Mouse (Mus musculus) heart, postnatal 25 days (tissue): Measurements from ENCODE around the gene Otud4. TPM values are rescaled to one million over a fixed set of nuclear protein-coding genes. Genes with fewer than 3 reads are reported as not detected.
A peak's percentile ranks its signal among the peaks of the same experiment; 100 is the strongest.
"Not testable (repeated sequence)": the region's sequence is repeated elsewhere in the genome, so short reads cannot be mapped to it uniquely, and the experiment has no call there.

Experiments used
- DNase-seq: peaks from one replicate; pipeline ENCODE4 v3.0.0; 2022; ENCODE audit warnings: low spot score
- intact Hi-C: fragments of 180-260 bp; cut with DNase I; formaldehyde crosslinking; loops from one replicate; pipeline ENCODE4 v1.15.1; 2025
- total RNA-seq, 2 experiments: library from RNA; stranded (reverse); gene quantifications; 2 replicates each; pipeline ENCODE4 v1.2.3; 2021

Gene Otud4
- total RNA-seq, 2 experiments from 2014 or later, result 39.7 to 52.2 TPM

DNA sequence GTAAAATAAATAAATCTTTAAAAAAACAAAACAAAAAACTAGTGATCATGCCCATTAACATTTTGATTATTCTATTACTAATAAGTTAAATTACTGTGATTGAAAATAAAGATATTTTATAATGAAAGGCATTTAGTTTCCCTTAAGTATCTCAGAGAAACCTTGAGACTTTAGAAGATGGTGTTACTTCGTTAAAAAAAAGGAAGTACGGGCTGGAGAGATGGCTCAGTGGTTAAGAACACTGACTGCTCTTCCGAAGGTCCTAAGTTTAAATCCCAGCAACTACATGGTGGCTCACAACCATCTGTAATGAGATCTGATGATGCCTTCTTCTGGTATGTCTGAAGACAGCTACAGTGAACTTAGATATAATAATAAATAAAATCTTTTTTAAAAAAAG is 2.2 kb upstream of the Otud4 start:
- intact Hi-C loops, result loop anchor here (5.0 kb wide), 1 partner anchor 50 kb away; no protein-coding TSS in a partner anchor
- DNase-seq, result no peak

DNA sequence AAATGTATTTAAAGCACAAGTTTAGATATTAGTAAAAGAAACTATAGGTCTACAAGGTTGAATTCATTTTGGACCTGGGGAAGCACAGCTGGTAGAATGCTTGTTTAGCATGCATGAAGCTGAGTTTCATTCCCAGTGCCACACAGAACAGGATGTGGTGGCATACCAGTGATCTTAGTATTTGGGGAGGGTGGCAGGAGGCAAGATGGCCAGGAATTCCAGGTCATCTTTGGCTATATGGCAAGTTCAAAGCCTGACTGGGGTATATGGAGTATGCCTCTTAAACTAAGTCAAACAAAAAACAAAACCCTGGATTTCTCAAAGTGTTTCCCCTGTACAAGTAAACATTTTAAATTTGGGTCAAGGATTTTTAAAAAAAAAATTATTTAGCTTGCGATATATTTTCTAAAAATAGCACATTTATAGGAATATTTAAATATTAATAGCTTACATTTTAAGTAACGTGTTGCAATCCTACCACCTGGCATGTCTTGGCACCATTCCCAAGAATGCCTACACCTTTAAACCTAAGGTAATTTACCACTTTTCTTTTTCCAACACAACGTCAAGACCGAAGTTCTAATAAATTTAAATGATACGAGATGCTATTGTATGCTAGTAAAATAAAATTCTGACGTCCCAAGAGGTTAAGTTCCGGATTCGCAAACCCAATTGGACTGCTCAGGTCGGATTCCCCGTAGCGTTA is 1.3 kb upstream of the Otud4 start:
- intact Hi-C loops, result loop anchor here (5.0 kb wide), 1 partner anchor 51 kb away; no protein-coding TSS in a partner anchor
- DNase-seq, result no peak

DNA sequence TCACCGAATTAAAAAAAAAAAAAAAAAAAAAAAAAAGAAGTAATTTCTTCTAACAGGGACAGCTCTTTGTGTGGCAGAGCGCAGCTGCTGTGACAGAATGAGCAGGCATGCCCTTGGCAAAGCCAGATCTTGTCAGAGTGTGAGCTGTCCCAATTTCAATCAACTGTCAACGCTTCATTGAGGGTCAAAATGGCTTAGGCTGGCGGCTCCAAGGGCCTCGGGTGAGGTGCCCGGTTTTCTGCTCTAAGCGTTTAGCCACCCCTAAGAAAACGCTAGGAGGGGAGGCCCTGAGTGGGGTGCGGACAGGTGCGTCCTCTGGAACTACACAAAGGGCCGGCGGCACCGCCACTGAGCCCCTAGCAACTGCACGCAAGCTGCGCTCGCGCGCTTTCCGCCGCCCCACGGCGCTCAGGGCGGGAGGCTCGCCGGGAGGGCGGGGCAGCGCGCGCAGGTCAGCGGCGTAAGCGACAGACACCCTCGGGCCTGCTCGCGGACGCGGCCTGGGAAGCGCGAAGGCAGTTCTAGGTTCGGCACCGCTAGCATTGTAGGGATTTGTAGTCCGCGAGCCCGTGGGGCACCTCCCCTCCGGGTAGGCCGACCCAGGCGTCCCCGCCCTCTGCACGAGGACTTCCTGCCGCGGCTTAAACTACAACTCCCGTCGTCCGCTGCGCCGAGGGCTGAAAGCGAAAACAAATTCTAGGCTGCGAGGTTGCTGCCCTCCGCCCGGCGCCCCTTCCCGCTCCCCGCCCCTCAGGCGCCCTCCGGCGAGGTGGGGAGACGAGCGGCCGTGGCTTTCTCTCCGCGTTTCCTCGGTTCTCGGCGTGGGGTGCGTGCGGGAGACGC is 490 bp upstream of the Otud4 start:
- intact Hi-C loops, result loop anchor here (5.0 kb wide), 1 partner anchor 52 kb away; no protein-coding TSS in a partner anchor
- peak; percentile 99 for DNase-seq

DNA sequence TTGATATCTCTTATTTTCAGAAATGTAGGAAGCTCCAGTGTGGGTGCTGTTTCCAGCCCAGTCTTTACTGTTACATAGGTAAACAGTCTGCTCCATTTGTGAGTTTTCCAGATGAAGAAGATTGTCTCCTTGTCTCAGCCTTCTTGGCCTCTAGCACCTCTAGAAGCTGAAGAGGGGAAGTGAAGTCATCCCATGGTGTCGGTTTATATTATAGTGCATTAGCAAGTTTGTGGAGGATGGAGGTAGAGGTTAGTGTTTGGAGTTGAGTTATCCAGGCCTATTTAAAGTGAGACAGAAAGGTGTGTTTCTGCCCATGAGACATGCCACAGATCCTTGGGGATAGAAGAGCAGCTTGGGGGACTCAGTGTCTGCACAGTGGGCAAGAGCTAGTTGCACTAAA is 1.7 kb downstream of the Otud4 start:
- no peak for DNase-seq
- intact Hi-C loops, result loop anchor here (5.0 kb wide), 1 partner anchor 66 kb away; no protein-coding TSS in a partner anchor

DNA sequence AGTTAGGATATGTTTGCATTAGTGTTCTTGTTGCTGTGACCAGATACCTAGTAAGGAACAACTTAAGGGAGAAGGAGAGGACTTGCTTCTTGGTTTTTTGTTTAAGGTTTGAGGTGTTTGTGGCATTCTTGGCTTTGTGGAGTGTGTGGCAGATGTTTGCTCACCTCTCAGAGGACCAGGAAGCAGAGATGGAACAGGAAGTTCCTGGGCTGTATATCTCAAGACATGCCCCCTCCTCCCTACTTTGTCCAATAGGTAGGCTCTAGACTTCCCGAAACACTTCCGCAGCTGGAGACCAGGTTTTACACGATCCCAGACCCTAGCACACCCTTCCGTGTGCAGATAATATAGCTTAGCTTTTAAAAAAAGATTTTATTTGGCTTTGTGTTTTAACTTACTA is 10.2 kb downstream of the Otud4 start:
- no peak for DNase-seq
- intact Hi-C loops, result no loop called here

DNA sequence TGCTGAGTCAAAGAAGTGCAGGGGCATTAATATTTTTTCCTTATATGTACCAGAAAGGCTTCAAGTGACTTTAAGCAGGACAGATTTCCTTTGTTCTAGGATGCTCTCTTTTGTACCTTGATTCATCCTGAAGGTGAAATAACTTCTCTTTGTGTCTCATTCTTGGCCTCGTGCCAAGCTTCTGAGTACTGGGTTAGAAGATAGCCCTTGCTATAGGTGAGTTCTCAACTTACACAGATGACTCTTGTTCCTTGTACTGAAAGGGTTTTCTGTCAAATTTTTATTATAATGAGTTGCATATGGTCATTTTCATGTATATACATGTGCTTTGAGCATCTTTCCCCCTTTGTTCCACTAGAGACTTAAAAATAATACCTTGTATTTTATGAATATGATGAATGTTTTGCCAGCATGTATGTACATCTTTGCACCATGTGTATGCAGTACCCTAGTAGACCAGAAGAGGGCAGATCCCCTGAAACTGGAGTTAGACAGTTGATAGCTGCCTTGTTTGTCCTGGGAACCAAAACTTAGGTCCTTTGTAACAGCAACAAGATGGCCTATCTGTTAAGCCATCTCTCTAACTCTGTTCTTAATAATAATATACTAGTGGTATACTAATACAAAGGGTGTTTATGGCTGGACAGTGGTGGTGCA is 10.9 kb downstream of the Otud4 start:
- DNase-seq, result no peak
- intact Hi-C loops, result no loop called here

DNA sequence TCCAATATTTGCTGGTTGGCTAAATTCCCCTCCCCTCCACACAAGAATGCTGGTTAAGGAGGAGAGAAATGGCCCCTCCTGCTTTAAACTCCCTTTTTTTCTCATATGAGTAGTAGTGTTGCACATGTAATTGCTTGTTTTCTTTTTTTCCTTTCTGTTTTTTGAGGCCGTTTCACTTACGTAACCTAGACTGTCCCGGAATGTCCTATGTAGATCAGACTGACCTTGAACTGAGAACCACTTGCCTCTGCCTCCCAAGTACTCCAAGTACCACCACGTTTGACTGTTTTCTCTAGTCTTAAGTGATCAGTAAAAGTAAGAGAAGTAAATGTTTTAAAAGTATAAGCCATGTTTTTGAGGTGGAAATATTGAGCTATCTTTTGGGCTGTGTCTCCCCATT is 14.3 kb downstream of the Otud4 start:
- intact Hi-C loops, result no loop called here

DNA sequence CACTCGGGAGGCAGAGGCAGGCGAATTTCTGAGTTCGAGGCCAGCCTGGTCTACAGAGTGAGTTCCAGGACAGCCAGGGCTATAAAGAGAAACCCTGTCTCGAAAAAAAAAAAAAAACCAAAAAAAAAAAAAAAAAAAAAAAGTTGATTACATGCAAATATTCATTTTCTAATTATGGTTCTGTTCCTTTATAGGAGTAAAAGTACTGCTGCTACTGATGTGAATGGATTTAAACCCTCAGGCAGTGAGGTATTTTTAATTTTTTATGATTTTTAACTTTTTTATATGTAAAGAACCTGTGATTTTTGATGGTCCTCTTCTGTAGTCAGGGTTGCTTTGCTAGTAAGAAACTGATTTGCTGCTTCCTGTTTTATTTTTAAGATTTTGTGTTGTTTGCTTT is 19.3 kb downstream of the Otud4 start:
- DNase-seq, intact Hi-C loops: not testable (repeated sequence)

More for the DNA sequence above, 14.3 kb downstream of the Otud4 start:
- no peak for DNase-seq

DNA sequence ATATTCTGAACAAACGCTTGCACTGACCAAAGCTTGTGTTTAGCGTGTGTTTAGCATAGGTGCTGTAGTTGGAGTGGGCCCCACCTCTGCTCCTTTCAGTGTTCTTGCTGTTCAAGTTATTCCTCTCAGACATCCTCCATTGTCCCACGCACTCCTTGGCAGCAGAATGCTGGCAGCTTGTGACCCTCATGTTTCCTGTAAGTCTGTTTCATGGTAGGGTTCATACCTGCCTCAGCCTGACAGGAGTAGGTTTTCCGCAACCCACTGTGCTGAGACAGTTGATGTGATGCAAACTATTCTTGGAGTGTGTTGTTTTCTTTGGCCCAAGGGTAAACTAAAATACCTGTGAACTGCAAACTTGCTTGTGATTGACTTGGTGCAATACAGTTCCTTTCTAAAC is 37.0 kb downstream of the Otud4 start:
- intact Hi-C loops, result no loop called here

DNA sequence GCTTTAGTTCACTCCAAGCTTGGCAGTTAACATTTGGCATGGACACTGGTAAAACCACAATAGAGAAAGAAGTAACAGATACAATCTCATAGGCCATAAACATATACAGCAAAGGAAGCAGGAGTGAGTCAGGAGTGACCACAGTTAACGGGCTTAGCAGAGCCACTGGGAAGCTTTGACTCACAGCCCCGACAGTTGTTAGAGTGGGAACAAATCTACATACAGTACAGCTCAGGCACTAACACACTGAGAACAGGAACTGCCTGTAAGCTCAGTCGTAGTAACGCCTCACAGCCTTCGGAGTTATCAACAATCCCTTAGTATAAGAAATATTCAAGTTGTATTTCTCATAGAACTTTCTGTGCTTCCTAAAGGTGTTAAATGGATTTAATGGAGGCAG is 39.6 kb downstream of the Otud4 start:
- DNase-seq, result no peak
- intact Hi-C loops, result no loop called here

More for the DNA sequence above, 37.0 kb downstream of the Otud4 start:
- DNase-seq, result no peak

DNA sequence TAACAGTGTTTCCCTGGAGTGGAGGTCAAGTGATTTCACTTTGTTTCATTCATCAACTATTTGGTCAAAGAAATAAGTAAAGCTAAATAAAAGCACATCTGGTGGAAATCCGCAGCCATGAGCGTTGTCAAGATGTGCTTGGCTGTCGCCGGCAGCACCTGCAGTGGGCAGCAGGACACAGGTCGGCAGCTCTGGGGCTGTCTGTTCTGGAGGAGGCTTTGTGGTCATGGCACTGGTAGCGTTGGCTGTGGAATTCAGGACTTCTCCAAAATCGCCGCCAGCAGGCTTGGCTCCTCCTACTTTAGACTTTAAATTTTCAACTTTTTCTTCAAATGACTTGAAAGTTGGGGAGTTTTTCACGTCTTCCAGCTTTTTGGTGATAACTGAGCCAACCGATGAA is 40.7 kb downstream of the Otud4 start:
- intact Hi-C loops, DNase-seq: not testable (repeated sequence)

DNA sequence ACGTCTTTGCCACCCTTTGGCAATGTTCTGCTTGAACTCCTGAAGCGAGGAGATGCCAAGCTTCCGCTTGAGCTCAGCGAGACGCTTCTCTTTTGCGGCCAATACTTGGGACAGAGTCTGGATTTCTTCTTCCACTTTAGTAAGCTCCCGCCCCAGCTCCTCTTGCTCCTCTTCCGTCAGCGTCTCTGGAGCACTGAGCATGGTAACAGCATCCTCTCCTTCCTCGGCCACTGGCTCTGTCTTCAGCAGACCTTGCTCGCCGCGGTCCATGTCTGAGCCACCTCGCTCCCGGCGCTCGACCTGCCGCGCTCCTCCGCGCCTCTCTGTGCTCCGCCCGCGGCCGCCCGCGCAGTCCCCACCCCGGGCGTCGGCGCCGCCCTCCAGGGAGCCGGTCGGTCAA is 41.1 kb downstream of the Otud4 start:
- no peak for DNase-seq
- intact Hi-C loops, result no loop called here

DNA sequence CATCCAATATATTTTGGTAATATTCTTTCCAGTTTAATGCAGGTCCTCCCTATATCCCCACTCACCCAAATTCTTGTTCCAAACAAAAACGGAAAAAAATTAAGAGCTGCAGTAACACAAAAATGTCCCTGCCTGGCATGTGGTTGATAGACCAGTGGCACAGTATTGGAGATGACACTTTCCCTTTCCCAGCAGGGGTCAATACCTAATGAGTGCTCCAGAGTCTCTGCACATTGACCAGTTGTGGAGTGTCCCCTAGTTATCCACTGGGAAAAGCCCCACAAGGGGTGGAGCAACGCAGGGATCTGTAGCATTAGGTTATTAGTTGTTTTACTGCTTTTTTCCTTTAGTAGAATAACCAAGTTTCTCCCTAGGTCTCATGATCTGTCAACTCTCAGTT is 41.5 kb downstream of the Otud4 start:
- DNase-seq, result no peak

DNA sequence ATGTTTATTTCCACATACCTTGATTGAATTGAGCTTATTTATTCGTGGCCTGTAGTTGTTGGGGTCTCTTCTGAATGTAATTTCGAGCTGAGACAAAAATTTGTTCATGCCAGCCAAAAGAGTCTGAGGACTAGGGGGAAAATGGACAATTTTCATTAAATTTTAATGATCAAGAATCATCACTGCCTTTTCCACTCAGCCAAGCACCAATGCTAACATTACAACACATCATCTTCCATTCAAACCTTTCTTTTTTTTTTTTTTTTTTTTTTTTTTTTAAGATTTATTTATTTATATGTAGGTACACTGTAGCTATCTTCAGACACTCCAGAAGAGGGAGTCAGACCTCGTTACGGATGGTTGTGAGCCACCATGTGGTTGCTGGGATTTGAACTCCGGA is 46.5 kb downstream of the Otud4 start:
- intact Hi-C loops, DNase-seq: not testable (repeated sequence)

More for the DNA sequence above, 41.5 kb downstream of the Otud4 start:
- intact Hi-C loops, result no loop called here

DNA sequence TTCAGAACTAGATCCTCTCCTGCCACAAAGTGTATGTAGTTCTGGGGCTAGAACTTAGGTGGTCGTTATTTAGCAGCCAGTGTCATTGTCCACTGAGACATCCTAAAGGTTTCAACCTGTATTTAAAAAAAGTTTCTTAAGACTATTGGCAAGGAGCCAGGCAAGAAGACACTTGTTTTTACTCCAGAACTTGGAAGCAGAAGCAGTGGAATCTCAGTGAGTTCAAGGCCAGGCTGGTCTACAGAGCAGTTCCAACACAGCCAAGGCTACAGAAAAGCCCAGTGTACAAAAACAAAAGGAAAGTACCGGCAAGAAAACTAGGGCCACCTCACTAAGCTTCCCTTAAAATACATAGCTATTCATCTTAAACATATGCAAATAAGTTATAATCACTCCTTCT is 53.1 kb downstream of the Otud4 start:
- intact Hi-C loops, result no loop called here
- no peak for DNase-seq

DNA sequence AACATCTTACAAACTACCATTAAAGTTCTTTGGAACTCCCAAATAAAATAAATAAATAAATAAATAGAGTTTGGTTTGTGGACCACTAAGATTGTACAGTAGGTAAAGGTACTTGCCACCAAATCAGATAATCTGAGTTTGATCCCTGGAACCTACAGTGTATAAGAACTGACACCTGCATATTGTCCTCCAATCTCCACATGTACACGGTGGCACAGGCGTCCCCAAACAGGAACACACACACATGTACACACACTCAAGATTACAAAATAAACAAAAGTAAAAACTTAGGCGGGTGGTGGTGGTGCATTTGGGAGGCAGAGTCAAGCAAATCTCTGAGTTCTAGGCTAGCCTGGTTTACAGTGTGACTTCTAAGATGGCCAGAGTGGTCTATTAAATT is 67.3 kb downstream of the Otud4 start:
- DNase-seq, result no peak
- intact Hi-C loops, result loop anchor here (5.0 kb wide), 1 partner anchor 64 kb away; no protein-coding TSS in a partner anchor

DNA sequence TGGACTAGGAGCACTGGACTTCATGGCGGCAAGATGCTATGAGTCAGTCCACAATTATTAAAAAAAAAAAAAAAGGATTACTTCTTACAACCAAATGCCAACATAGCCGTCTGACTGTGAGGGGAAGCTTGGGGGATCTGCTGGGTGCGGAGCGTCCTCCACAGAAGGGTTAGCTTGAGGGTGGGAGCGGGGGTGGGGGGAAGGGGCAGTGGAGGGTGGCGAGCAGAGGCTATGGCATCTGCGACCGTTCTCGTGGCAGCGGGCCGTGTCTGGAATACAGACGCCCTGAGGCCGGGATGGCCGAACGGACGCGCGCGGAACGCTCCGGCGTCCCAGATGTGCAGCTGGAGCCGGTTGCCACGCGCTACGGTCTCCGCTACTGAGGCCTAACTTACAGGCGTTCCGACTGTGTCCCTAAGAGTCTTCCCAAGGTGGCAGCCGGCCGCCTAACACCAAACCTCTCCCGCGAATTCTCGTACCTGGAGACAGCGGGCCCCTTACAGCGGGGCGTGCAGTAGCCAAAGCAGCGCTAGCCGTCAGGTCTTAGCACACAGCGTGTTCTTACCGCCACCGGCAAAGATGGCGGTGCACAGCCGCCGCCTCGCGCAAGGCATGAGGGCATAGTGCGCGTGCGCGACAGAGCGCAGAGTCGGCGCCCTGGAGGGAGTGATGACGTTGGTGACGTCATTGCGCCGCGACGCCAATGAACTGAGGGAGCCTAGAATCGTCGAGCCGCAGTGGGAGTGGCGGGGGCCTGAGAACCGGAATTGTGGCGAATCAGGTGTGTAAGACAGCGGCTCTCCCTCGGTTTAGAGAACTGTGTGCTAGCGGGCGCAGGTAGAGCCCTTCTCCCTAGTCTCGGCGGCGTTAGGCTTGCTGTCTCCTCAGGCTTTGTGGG is 71.9 kb downstream of the Otud4 start, which contains the start of the genes Abce1 and Anapc10:
TSS of gene Abce1 (minus strand) at position 677 of the 898 bp plus-strand sequence.
TSS of gene Anapc10 (plus strand) at position 757 of the 898 bp plus-strand sequence.
- peak; percentile 95 for DNase-seq
- intact Hi-C loops, result loop anchor here (10.0 kb wide), 1 partner anchor 1303 kb away; the partner anchor contains the start of gene Usp38

DNA sequence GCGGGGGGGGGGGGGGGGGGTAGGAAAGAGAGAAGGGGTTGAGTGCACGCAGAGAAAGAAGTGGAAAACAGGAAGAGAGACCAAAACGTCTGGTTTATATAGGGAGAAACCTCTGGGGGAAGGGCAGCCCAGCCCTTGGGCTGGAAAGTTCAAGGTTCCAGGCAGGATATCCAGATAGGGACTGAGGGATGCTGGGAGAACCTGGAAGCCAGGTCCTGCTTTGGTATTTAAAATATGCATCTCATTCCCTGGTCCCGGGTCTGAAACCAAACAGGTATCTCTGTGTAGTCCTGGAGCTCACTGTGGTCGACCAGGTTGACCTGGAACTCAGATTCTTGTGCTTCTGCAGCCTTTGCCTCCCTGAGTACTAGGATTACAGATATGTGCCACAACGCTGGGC is 73.3 kb downstream of the Otud4 start:
- intact Hi-C loops, result loop anchor here (10.0 kb wide), 1 partner anchor 1302 kb away; the partner anchor contains the start of gene Usp38
- no peak for DNase-seq

DNA sequence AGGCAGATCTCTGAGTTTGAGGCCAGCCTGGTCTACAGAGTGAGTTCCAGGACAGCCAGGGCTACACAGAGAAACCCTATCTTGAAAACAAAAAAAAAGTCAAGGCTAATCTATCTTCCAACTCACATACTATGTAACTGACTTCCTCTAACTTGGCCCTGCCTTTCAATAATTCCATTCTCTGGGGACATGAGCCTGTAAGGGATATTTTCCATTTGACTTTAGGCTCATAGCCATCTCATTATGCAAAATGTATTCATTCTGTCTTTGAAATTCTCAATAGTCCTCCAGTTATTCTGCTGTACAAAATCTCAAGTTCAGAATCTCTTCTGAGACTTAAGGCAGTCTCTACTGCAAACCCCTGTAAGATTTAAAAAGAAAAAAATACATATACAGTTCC is 82.1 kb downstream of the Otud4 start:
- intact Hi-C loops, result no loop called here
- no peak for DNase-seq
